Mouse (Mus musculus) kidney, adult 2 months (tissue): ENCODE results near the gene Ccnd2.
A peak's percentile ranks its signal among the peaks of the same experiment; 100 is the strongest.

Experiments used
- CTCF ChIP-seq: fragments of 200-500 bp; conservative IDR thresholded peaks from 2 replicates; pipeline ENCODE4 v1.5.1; 2011; ENCODE audit warnings: low read depth, mild to moderate bottlenecking, control low read depth, low read length, moderate library complexity, mixed read lengths; ENCODE audit not compliant: insufficient read depth, insufficient read length
- POLR2A ChIP-seq: fragments of 200-500 bp; IDR thresholded peaks from one replicate; pipeline ENCODE4 v1.6.1; 2011; ENCODE audit warnings: low read depth, low read length, control low read depth

DNA sequence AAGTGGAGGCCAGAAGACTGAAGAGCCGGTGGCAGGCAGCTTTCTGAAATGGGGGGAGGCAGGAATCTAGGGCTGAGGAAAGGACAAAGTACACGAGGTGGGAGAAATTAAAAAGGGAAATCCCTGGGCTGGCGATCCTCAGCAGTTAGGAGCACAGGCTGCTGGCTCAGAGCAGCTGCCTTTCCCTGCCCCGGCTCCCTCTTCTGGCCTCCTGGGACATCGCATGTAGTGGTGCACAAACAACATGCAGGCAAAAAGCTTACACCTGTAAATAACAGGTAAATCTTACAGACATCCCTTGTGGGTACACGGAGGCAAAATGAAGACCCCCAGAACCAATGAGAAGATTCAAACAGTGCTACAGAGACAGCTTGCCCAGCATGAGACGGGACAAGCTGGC lies 57.4 kb downstream of the Ccnd2 start:
- TF ChIP-seq CTCF (peak; percentile 36), POLR2A (no peak)
